Mouse (Mus musculus): Measurements from ENCODE around the gene Kif3b. TPM values are rescaled to one million over a fixed set of nuclear protein-coding genes. Genes with fewer than 3 reads are reported as not detected.

Gene Kif3b
- polyA plus RNA-seq, 1 experiment from 2014 or later, result 40.1 TPM

- no peaks in the 10 kb centered on the region for H3K27me3 ChIP-seq
- ATAC-seq, result no peak
- in situ Hi-C loops (cut with MboI; ENCODE audit: low pct_unique_long_range_greater_than_20kb), result no loop called here
- no peak for DNase-seq (ENCODE audit: low read depth, low spot score)
- no peak for TF ChIP-seq CTCF (IDR thresholded peaks at IDR 0.05)
- ChIA-PET POLR2A (no interaction called here), CTCF (interaction anchor here (1.1 to 1.5 kb wide), 2 partner anchors 9 to 10 kb away, joined by 3 to 4 read pairs; no protein-coding TSS in a partner anchor)
These were observed 79.7 kb downstream of the Kif3b start for GRCm38 (mm10) chr2:153370871-153371270.

- ChIA-PET POLR2A (no interaction called here), CTCF (interaction anchor here (1.5 kb wide), 1 partner anchor 42 kb away, joined by 3 read pairs; no protein-coding TSS in a partner anchor)
- in situ Hi-C loops (cut with MboI; ENCODE audit: low pct_unique_long_range_greater_than_20kb), result no loop called here
- ATAC-seq (no peak), DNase-seq (ENCODE audit: low read depth, low spot score) (no peak)
- TF ChIP-seq CTCF (IDR thresholded peaks at IDR 0.05), result no peak
- H3K27me3 ChIP-seq, result no peaks in the 10 kb centered on the region
These were observed 84.2 kb downstream of the Kif3b start for GRCm38 (mm10) chr2:153375380-153375779.

- CTCF ChIA-PET, result interaction anchor here (1.0 kb wide), 1 partner anchor 9 kb away, joined by 4 read pairs; no protein-coding TSS in a partner anchor
These were observed 89.3 kb downstream of the Kif3b start for GRCm38 (mm10) chr2:153380479-153380878.

More at GRCm38 (mm10) chr2:153380479-153380878, 89.3 kb downstream of the Kif3b start:
- DNase-seq (ENCODE audit: low read depth, low spot score) (no peak), ATAC-seq (no peak)
- in situ Hi-C loops (cut with MboI; ENCODE audit: low pct_unique_long_range_greater_than_20kb), result no loop called here
- H3K27me3 ChIP-seq, result no peaks in the 10 kb centered on the region
- no peak for TF ChIP-seq CTCF (IDR thresholded peaks at IDR 0.05)
- POLR2A ChIA-PET, result interaction anchor here (0.7 kb wide), 1 partner anchor 106 kb away, joined by 3 read pairs; no protein-coding TSS in a partner anchor

Other genes starting within 250 kb of the Kif3b start
- not detected for gene Ccm2l, start 225.5 kb upstream of the Kif3b start, polyA plus RNA-seq (2021)
- 1.3 TPM for gene Hck, start 182.9 kb upstream of the Kif3b start, polyA plus RNA-seq (2021)
- 95.3 TPM for gene Tm9sf4, start 130.1 kb upstream of the Kif3b start, polyA plus RNA-seq (2021)
- gene Tspyl3, start 66.0 kb upstream of the Kif3b start, polyA plus RNA-seq (2021), result 0.06 TPM
- 10.0 TPM for gene Plagl2, start 50.0 kb upstream of the Kif3b start, polyA plus RNA-seq (2021)
- 16.9 TPM for gene Pofut1, start 49.9 kb upstream of the Kif3b start, polyA plus RNA-seq (2021)
- gene Asxl1, start 54.4 kb downstream of the Kif3b start, polyA plus RNA-seq (2021), result 35.9 TPM
- gene 4930404H24Rik, start 201.4 kb downstream of the Kif3b start, polyA plus RNA-seq (2021), result not detected
- gene Nol4l, start 238.6 kb downstream of the Kif3b start, polyA plus RNA-seq (2021), result 17.8 TPM